Mouse (Mus musculus) kidney, postnatal 10 days (tissue): ENCODE measurements around the gene Sept3.
A peak's percentile ranks its signal among the peaks of the same experiment; 100 is the strongest.
"Not testable (repeated sequence)": the region's sequence is repeated elsewhere in the genome, so short reads cannot be mapped to it uniquely, and the experiment has no call there.

Experiments
- DNase-seq: peaks from one replicate; pipeline ENCODE4 v3.0.0; 2021; ENCODE audit warnings: mixed read lengths

Sept3 gene

DNA sequence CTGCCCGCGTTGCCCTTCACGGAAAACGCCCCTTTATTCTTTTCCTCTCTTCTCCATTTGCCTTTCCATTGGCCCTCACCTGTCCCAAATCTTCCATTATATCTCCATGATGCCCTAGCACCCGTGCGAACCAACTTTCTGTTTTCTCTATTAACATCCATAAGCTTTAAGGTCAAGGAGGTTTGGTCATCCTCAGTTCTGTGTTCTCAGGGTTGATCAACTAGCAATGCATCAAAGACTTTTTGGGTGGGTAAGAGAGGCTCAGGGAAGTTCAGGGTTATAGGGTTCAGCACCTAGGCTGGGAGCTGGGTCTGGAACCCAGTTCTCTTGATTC is at the start of gene Sept3:
Sept3 (plus strand) TSS at position 301 of the 334 bp plus-strand sequence.
- no peak for DNase-seq

GRCm38 (mm10) chr15:82225769-82226168 is 48.9 kb upstream of the Sept3 start:
- no peak for DNase-seq

DNA sequence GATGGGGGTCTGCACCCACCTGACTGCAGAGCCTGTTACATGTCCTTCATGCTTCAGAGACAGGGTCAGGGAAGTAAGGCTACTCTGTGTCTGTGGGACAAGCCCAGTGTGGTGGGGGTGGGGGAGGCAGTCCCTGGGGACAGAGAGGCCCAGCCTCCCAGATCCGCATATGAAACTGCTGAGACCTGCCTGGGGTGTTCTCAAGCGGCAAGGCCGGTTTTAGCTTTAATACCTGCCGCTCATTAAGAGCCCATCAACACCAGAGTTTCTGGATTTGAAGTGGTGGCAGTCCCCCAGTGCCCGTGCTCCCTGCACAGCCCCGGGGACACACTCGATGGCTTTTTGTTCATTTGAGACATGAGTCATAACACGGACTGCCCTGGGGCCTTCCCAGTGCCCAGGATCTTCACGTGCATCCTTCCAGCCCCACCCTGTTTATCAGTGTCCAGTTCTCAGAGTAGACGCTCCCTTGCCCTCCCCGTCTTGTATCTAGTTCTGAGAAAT is 45.1 kb upstream of the Sept3 start:
- no peak for DNase-seq

- no peak for DNase-seq
Measured at GRCm38 (mm10) chr15:82230098-82230611, 44.5 kb upstream of the Sept3 start.

DNA sequence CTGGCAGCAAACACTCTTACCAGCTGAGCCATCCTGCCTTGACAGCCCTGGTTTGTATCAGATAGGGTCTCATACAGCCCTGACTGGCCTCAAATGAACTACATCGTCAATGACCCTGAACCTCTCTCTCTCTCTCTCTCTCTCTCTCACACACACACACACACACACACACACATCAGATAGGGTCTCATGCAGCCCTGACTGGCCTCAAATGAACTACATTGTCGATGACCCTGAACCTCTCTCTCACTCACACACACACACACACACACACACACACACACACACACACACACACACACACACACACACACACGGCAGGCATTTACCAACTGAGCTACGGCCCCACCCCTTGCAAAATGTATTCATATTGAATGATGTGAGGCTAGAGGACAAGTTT is 43.6 kb upstream of the Sept3 start:
- no peak for DNase-seq

GRCm38 (mm10) chr15:82231591-82232378 is 42.9 kb upstream of the Sept3 start:
- no peak for DNase-seq

DNA sequence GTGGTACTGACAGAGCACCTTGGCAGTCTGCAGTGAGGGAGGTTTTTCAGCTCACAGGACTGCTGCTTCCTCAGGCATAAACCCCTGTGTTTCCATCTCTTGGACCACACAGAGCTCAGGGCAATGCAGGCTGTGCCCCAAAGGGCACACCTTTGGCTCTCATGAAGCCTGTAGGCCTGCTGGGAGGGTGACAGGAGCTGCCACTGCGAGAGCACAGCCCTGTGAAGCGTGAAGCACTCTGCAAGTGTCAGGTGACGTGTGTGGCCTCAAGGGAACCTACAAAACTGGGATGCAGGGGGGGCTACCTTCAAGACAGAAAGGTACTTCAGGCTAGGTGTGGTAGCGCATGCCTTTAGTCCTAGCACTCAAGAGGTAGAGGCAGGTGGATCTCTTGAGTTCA is 42.0 kb upstream of the Sept3 start:
- DNase-seq = no peak

DNA sequence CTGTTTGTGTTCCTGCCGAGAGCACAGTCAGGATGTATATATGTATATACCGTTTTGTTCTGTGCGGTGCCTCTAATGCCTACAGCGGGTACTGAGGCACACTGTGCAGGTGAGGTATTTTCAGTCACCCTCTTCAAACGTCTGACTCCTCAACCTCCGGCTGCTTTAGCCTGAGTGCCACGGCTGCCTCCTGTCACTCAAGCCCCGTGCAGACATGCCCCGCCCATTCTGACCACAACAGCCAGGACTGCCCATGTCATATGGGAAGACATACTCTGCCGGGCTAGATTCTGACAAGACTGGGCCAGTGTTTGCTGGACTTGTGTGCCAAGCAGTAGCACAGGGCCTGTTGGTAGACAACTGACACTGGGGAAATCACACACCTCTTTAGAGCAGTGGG is 39.0 kb upstream of the Sept3 start:
- no peak for DNase-seq

DNA sequence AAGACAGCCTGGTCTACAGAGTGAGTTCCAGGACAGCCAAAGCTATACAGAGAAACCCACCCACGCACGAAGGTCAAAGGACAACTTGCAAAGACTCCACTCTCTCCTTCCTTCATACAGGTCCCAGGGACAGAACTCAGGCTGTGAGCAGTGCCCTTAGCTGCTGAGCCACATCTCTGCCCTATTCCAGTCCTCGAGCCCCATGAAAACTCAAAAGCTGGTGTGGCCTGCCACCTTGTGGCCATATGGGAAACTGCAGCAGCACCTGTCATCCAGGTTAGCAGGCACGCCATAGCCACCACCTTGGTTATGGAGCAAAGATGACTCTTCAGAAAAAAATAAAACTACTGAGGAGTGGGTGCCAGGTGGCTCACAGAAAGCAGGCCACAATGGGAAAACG is 38.1 kb upstream of the Sept3 start:
- DNase-seq = peak; percentile 86

- DNase-seq = no peak
Measured at GRCm38 (mm10) chr15:82243311-82243710, 31.4 kb upstream of the Sept3 start.

GRCm38 (mm10) chr15:82243742-82244114 is 31.0 kb upstream of the Sept3 start:
- DNase-seq = no peak

DNA sequence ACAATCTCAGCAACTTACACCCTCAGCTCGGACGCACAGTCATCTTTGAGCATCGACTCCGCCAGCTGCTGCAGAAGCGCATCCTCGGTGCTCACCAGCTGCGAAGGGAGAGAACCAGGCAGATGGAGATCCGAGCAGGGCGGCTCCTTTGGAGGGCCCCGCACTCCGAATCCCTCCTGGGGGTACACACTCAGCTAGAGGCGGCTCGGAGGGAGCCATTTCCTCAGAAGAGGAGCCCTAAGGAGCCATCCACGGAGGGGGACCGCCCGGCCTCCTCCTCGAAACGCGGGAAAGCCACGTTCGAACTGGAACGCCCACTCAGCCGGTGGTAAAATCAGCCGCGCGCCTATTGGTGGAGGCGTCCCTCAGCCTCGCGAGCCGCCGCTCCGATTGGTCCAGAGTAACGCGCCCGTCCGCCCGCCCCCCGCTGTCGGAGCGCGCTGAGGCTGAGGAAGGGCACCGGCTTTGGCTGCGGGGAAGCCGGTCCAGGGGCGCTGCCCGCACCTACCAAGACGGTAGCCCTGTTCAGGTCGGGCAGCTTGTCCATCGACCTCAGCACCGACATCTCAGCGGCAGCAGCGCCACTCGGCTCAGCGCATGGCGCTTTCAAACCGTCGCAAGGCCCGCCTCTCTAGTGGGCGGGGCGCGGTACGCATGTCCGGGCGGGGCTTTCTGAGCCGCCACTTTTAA is 30.4 kb upstream of the Sept3 start, which contains the start of gene Cenpm:
Cenpm (minus strand) TSS at position 634 of the 690 bp plus-strand sequence.
- DNase-seq = peak; percentile 96

DNA sequence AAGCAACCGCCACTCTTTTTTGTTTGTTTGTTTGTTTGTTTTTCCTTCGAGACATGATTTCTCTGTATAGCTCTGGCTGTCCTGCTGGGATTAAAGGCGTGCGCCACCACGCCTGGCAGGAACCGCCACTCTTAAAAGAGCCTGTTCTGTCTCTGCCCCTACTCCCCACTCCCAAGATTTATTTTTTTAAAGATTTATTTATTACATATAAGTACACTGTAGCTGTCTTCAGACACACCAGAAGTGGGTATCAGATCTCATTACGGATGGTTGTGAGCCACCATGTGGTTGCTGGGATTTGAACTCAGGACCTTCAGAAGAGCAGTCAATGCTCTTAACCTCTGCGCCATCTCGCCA is 29.9 kb upstream of the Sept3 start:
- not testable (repeated sequence) for DNase-seq

DNA sequence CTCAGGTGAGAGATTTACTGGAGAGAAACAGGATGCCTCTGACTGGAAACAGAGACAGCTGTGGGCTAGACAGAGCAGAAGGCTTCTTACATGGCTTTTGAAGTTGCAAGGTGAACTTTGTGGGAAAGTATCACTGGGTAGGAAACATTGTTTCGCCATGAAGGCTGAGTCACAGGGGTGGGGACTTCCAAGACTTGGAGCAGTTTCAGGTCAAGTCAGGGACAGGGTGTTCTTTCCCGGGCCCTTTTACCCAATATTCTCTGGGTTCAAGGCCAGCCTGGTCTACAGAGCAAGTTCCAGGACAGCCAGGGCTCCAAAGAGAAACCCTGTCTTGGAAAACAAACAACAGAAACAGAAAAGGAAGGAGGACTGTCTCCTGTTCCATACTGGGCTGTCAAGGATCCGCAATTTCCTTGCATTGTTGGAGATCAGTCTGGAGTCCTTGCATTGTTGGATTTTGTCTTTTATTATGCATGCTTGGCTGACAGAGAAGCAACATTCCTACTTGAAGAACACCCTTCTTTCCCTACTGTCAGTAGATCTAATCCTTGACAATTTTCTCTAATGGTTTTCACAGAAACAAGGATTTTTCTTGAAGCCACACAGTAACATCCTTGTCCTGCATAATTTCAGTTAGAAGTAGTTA is 27.4 kb upstream of the Sept3 start:
- DNase-seq = no peak

DNA sequence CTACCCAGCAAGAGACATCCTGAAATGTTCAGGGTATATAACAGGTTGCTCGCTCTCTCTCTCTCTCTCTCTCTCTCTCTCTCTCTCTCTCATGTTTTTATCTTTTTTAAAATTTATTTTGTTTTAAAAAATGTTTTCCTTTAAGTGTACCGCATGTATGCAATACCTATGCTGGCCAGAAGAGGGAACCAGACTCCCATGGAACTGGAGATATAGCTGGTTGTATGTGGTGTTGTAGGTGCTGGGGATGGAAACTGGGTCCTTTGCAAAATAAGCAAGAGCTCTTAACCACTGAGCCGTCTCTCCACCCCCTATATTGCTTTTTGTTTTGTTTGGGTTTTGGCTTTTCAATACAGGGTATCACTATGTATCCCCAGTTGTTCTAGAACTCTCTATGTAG is 23.1 kb upstream of the Sept3 start:
- no peak for DNase-seq

GRCm38 (mm10) chr15:82252097-82252496 is 22.6 kb upstream of the Sept3 start, which contains the start of gene 1500009C09Rik:
1500009C09Rik (plus strand) TSS chr15:82252397.
- DNase-seq = no peak

GRCm38 (mm10) chr15:82255248-82255647 is 19.4 kb upstream of the Sept3 start:
- DNase-seq = no peak

- DNase-seq = no peak
Measured at GRCm38 (mm10) chr15:82255944-82256383, 18.7 kb upstream of the Sept3 start.

- DNase-seq = peak; percentile 84
Measured at GRCm38 (mm10) chr15:82259510-82259909, 15.2 kb upstream of the Sept3 start.

DNA sequence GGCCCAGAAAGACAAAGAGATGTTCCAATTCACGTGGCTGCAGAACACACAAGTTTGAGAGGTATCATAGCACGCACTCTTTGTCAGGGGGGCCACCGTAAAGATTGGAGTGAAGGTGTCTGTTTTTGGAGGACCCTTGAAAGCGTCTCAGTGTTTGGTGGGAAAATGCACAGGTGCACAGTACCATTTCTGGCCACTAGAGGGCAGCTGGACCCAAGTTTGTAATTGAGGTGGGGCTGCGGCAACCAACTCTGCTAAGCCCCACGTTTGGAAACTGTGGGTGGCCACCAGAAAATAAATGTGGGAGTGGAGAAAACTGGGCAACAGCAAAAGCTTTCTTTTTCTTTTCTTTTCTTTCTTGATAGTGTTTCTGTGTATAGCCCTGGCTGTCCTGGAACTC is 8.3 kb upstream of the Sept3 start:
- peak; percentile 80 for DNase-seq

DNA sequence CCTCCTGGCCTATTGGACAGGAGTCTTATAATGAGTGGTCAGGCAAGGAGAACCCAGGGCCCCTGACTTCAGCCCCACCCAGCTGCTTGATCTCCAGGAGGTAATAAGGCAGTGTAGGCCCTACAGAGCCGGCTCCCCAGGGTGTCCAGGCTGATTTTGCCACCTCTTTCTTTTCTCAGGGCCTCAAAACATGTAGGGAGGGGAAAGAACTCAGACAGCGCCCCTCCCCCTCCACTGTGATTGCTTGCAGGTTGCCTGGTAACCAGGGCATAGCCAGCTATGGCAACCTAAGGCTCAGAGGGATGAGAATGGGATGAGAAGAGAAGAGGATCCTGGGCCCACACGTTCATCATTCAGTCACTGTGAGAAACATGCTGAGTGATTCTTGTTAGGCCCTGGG is 6.5 kb upstream of the Sept3 start:
- no peak for DNase-seq

GRCm38 (mm10) chr15:82268783-82269182 is 5.9 kb upstream of the Sept3 start:
- no peak for DNase-seq

DNA sequence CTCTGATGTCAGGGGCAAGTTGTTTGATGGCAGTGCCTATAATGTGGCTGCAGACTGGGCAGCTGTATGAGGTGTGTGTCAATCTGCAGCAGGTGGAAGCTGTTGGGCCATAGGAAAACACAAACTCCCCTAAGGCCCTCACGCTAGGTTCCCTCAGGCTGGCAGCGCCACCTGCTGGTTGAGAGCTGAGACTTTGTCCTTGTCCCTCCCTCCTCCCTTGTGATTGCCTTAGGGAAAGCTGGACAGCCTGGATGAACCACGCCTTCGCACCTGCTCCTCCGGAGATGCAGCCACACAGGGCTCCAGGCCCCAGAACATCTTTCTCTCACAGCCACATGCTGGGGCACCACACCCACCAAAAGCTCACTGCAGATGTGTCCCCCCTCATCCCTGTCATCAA is 3.5 kb upstream of the Sept3 start:
- peak; percentile 87 for DNase-seq

- no peak for DNase-seq
Measured at GRCm38 (mm10) chr15:82272295-82272694, 2.4 kb upstream of the Sept3 start.
